Mouse (Mus musculus): ENCODE results near the gene Vmn2r14.
"Not testable (repeated sequence)": the region's sequence is repeated elsewhere in the genome, so short reads cannot be mapped to it uniquely, and the experiment has no call there.

Gene Vmn2r14

DNA sequence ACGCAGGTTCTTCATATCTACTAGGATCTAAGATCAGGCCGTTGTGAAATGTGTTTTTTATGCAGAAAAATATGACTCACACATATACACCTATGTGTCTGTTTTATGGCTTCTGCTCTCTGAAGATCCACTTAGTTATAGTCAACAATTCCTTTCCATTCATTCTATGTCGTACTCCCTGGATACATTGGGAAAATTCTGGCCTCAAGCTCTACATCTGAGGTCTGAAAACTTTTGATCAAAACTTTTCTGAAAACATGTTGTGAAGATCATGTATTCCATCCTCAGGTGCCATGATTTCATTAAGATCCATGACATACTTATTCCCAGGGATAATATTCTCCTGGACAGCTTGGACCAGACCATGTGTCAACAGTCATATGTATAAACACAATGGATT lies at the start of gene Vmn2r14:
Gene Vmn2r14, minus strand, starts transcription at position 101 of the 400 bp plus-strand sequence.
- no peak for DNase-seq

DNA sequence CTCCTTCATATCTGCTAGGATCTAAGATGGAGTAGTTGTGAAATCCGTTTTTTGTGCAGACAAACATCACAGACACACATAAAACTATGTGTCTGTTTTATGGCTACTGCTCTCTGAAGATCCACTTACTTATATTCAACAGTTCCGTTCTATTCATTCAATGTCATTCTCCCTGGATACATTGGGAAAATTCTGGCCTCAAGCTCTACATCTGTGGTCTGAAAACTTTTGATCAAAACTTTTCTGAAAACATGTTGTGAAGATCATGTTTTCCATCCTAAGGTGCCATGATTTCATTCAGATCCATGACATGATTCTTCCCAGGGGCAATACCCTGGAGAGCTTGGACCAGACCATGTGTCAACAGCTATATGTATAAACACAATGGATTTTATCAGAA lies 32.4 kb downstream of the Vmn2r14 start, which contains the start of gene Vmn2r13:
Gene Vmn2r13, minus strand, starts transcription at position 101 of the 400 bp plus-strand sequence.
- not testable (repeated sequence) for DNase-seq

DNA sequence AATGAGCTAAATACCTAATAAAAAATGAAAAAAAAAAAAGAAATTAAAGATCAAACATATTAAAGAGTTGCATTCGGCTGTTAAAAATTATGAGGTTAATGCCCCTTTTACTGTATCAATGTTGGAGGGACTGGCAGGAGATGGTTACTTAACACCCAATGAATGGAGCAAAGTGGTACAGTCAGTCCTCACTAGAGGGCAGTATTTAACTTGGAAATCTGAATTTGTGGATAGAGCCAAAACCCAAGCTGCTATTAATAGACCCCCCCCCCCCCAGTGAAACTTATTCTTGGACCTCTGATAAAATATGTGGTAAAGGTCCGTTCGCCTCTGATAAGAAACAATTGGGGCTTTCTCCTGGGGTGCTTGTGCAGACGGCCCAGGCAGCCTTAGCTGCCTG lies 57.7 kb downstream of the Vmn2r14 start:
- DNase-seq, result not testable (repeated sequence)

Measured in thymus, postnatal 36 days (tissue).